Mouse (Mus musculus): Measurements from ENCODE around the gene Phyhd1.

- no peak for TF ChIP-seq CTCF (IDR thresholded peaks at IDR 0.05; ENCODE audit: borderline replicate concordance, extremely low read depth, insufficient read depth, insufficient read length)
- TF ChIP-seq POLR2A (IDR thresholded peaks at IDR 0.05; ENCODE audit: borderline replicate concordance, extremely low read depth, insufficient read depth, insufficient read length, poor library complexity, severe bottlenecking): no peak
Measured at GRCm38 (mm10) chr2:30251417-30252104, 14.4 kb upstream of the Phyhd1 start.

Measured in brain, embryonic 14.5 days (tissue).